Mouse (Mus musculus): ENCODE measurements around the gene Sept8. TPM values are rescaled to one million over a fixed set of nuclear protein-coding genes. Genes with fewer than 3 reads are reported as not detected.
A peak's percentile ranks its signal among the peaks of the same experiment; 100 is the strongest.

Gene Sept8
- polyA plus RNA-seq, 1 experiment from 2014 or later: 23.1 TPM

- peaks cover 6% of the 10 kb centered on the region for H3K4me1 ChIP-seq
- no peak overlapping the region for H3K9ac ChIP-seq (replicated peaks)
- no peak for ATAC-seq (replicated peaks)
- no peaks in the 10 kb centered on the region for H3K36me3 ChIP-seq
- no peaks in the 10 kb centered on the region for H3K9me3 ChIP-seq
- H3K4me3 ChIP-seq: no peak overlapping the region
- WGBS: 82% methylated on average over 2 of the region's 2 CpGs
- H3K4me2 ChIP-seq (replicated peaks): no peak overlapping the region
- no peaks in the 10 kb centered on the region for H3K27me3 ChIP-seq
- no peak overlapping the region for H3K27ac ChIP-seq (replicated peaks)
These were observed 42.9 kb downstream of the Sept8 start for GRCm38 (mm10) chr11:53561986-53562385.

- peak overlapping the region; percentile 89 for H3K9ac ChIP-seq (replicated peaks)
- peak; percentile 30 for ATAC-seq (replicated peaks)
- peak overlapping the region; percentile 87 for H3K4me3 ChIP-seq
- no peaks in the 10 kb centered on the region for H3K9me3 ChIP-seq
- no peaks in the 10 kb centered on the region for H3K27me3 ChIP-seq
- 91% methylated on average over 4 of the region's 4 CpGs for WGBS
- peaks cover 10% of the 10 kb centered on the region; the same call in 1 of the 2 replicates for H3K36me3 ChIP-seq
- H3K27ac ChIP-seq (replicated peaks): 0 out of 2 replicates have a peak overlapping the region, but pooled peaks have one; percentile 83
- peak overlapping the region; percentile 55 for H3K4me2 ChIP-seq (replicated peaks)
- peaks cover 32% of the 10 kb centered on the region for H3K4me1 ChIP-seq
These were observed 47.6 kb downstream of the Sept8 start for GRCm38 (mm10) chr11:53566646-53567045.

GRCm38 (mm10) chr11:53567224-53568014 lies 48.4 kb downstream of the Sept8 start, which contains the start of gene Kif3a:
Gene Kif3a (plus strand): TSS chr11:53567379.
- Histone ChIP-seq H3K36me3 (peaks cover 12% of the 10 kb centered on the region; the same call in 1 of the 2 replicates), H3K9ac (replicated peaks) (peak within 1 kb of the TSS; percentile 89), H3K27me3 (no peaks in the 10 kb centered on the region), H3K4me1 (peaks cover 32% of the 10 kb centered on the region), H3K4me3 (peak within 1 kb of the TSS; percentile 87), H3K9me3 (no peaks in the 10 kb centered on the region), H3K27ac (replicated peaks) (peak within 1 kb of the TSS; percentile 83), H3K4me2 (replicated peaks) (peak within 1 kb of the TSS; percentile 55)
- ATAC-seq (replicated peaks): peak; percentile 97
- WGBS: under 1% methylated on average over 61 of the region's 69 CpGs

- no peak overlapping the region for H3K27ac ChIP-seq (replicated peaks)
- ATAC-seq (replicated peaks): no peak
- no peak overlapping the region for H3K9ac ChIP-seq (replicated peaks)
- peaks cover 61% of the 10 kb centered on the region for H3K36me3 ChIP-seq
- no peaks in the 10 kb centered on the region for H3K9me3 ChIP-seq
- WGBS: 93% methylated on average over 3 of the region's 3 CpGs
- no peak overlapping the region for H3K4me2 ChIP-seq (replicated peaks)
- H3K4me1 ChIP-seq: no peaks in the 10 kb centered on the region
- H3K27me3 ChIP-seq: no peaks in the 10 kb centered on the region
- no peak overlapping the region for H3K4me3 ChIP-seq
These were observed 61.5 kb downstream of the Sept8 start for GRCm38 (mm10) chr11:53580562-53580961.

GRCm38 (mm10) chr11:53583151-53583550 lies 64.1 kb downstream of the Sept8 start:
- no peak for ATAC-seq (replicated peaks)
- H3K9me3 ChIP-seq: no peaks in the 10 kb centered on the region
- no peak overlapping the region for H3K9ac ChIP-seq (replicated peaks)
- no peak overlapping the region for H3K4me3 ChIP-seq
- WGBS: 69% methylated on average over 10 of the region's 10 CpGs
- no peak overlapping the region for H3K27ac ChIP-seq (replicated peaks)
- H3K4me1 ChIP-seq: no peaks in the 10 kb centered on the region
- peaks cover 82% of the 10 kb centered on the region for H3K36me3 ChIP-seq
- H3K27me3 ChIP-seq: no peaks in the 10 kb centered on the region
- H3K4me2 ChIP-seq (replicated peaks): no peak overlapping the region

GRCm38 (mm10) chr11:53584849-53585248 lies 65.8 kb downstream of the Sept8 start:
- WGBS: 70% methylated on average over 3 of the region's 3 CpGs
- Histone ChIP-seq H3K9me3 (no peaks in the 10 kb centered on the region), H3K4me1 (no peaks in the 10 kb centered on the region), H3K36me3 (peaks cover 86% of the 10 kb centered on the region), H3K27me3 (no peaks in the 10 kb centered on the region), H3K27ac (replicated peaks) (no peak overlapping the region), H3K4me2 (replicated peaks) (no peak overlapping the region), H3K9ac (replicated peaks) (no peak overlapping the region), H3K4me3 (no peak overlapping the region)
- ATAC-seq (replicated peaks): no peak

GRCm38 (mm10) chr11:53585510-53585909 lies 66.5 kb downstream of the Sept8 start:
- WGBS: 98% methylated on average over 6 of the region's 6 CpGs
- Histone ChIP-seq H3K9ac (replicated peaks) (no peak overlapping the region), H3K27ac (replicated peaks) (no peak overlapping the region), H3K9me3 (no peaks in the 10 kb centered on the region), H3K4me2 (replicated peaks) (no peak overlapping the region), H3K36me3 (peaks cover 84% of the 10 kb centered on the region), H3K4me1 (no peaks in the 10 kb centered on the region), H3K27me3 (no peaks in the 10 kb centered on the region), H3K4me3 (no peak overlapping the region)
- ATAC-seq (replicated peaks): no peak

GRCm38 (mm10) chr11:53588279-53588678 lies 69.2 kb downstream of the Sept8 start:
- no peak for ATAC-seq (replicated peaks)
- 85% methylated on average over 8 of the region's 8 CpGs for WGBS
- H3K27ac ChIP-seq (replicated peaks): no peak overlapping the region

GRCm38 (mm10) chr11:53590368-53590768 lies 71.3 kb downstream of the Sept8 start:
- H3K4me3 ChIP-seq: no peak overlapping the region
- no peak overlapping the region for H3K4me2 ChIP-seq (replicated peaks)
- H3K9ac ChIP-seq (replicated peaks): no peak overlapping the region
- no peaks in the 10 kb centered on the region for H3K9me3 ChIP-seq
- WGBS: 40% methylated on average over 15 of the region's 15 CpGs
- H3K27ac ChIP-seq (replicated peaks): no peak overlapping the region
- H3K36me3 ChIP-seq: peaks cover 89% of the 10 kb centered on the region
- H3K4me1 ChIP-seq: no peaks in the 10 kb centered on the region
- ATAC-seq (replicated peaks): no peak
- no peaks in the 10 kb centered on the region for H3K27me3 ChIP-seq

More at GRCm38 (mm10) chr11:53588279-53588678, 69.2 kb downstream of the Sept8 start:
- Histone ChIP-seq H3K36me3 (peaks cover 89% of the 10 kb centered on the region), H3K4me3 (no peak overlapping the region), H3K9me3 (no peaks in the 10 kb centered on the region), H3K27me3 (no peaks in the 10 kb centered on the region), H3K4me2 (replicated peaks) (no peak overlapping the region), H3K4me1 (no peaks in the 10 kb centered on the region), H3K9ac (replicated peaks) (no peak overlapping the region)

GRCm38 (mm10) chr11:53591116-53591515 lies 72.1 kb downstream of the Sept8 start:
- peaks cover 87% of the 10 kb centered on the region for H3K36me3 ChIP-seq

More at GRCm38 (mm10) chr11:53591116-53591515, 72.1 kb downstream of the Sept8 start:
- no peak for ATAC-seq (replicated peaks)
- no peaks in the 10 kb centered on the region for H3K27me3 ChIP-seq
- H3K4me2 ChIP-seq (replicated peaks): no peak overlapping the region
- no peaks in the 10 kb centered on the region for H3K4me1 ChIP-seq
- 93% methylated on average over 5 of the region's 5 CpGs for WGBS
- H3K9ac ChIP-seq (replicated peaks): no peak overlapping the region
- H3K27ac ChIP-seq (replicated peaks): no peak overlapping the region
- H3K9me3 ChIP-seq: no peaks in the 10 kb centered on the region
- no peak overlapping the region for H3K4me3 ChIP-seq

All from forebrain, embryonic 15.5 days (tissue).